Mouse (Mus musculus) embryonic fibroblast, embryonic 13.5 days (primary cell): ENCODE data around the gene Nupr1l.

Experiments used
- CTCF ChIP-seq: IDR thresholded peaks from 2 replicates; pipeline ENCODE4 v1.5.1; 2011; ENCODE audit warnings: mild to moderate bottlenecking, control low read depth, low read length, moderate library complexity, borderline replicate concordance; ENCODE audit not compliant: insufficient read depth
- POLR2A ChIP-seq: IDR thresholded peaks from 2 replicates; pipeline ENCODE4 v1.6.1; 2011; ENCODE audit warnings: low read depth, mild to moderate bottlenecking, control low read depth, low read length, moderate library complexity

- TF ChIP-seq CTCF (no peak), POLR2A (no peak)
Observed at GRCm38 (mm10) chr5:129898449-129898848, 9.9 kb upstream of the Nupr1l start, which contains the start of gene Phkg1.
